Mouse (Mus musculus) embryonic facial prominence, embryonic 14.5 days (tissue): Measurements from ENCODE around the gene Kidins220. TPM values are rescaled to one million over a fixed set of nuclear protein-coding genes. Genes with fewer than 3 reads are reported as not detected.

Source experiments
- ATAC-seq: fragments of 200-750 bp; cut with Nextera tagmentation; 2 replicates; pipeline ENCODE4 v1.8.0; 2017; ENCODE audit warnings: low read depth, moderate number of reproducible peaks, moderate TSS enrichment
- DNase-seq: peaks from one replicate; pipeline ENCODE4 v3.0.0-alpha.2; 2015; ENCODE audit warnings: low spot score
- H3K27ac ChIP-seq: fragments of 300-500 bp; sonication (generic); replicated peaks from 2 replicates; pipeline ENCODE4 v1.5.1; 2014; ENCODE audit warnings: low read depth, mild to moderate bottlenecking, low read length, moderate library complexity
- H3K27me3 ChIP-seq: fragments of 300-500 bp; sonication (generic); replicated peaks from 2 replicates; pipeline ENCODE4 v1.6.1; 2014; ENCODE audit warnings: low read length; ENCODE audit not compliant: control insufficient read depth, insufficient read depth
- H3K36me3 ChIP-seq: fragments of 300-500 bp; sonication (generic); 2 replicates; pipeline ENCODE4 v1.6.1; 2014; ENCODE audit warnings: low read length, mixed read lengths; ENCODE audit not compliant: control insufficient read depth, insufficient read depth
- H3K4me1 ChIP-seq: fragments of 300-500 bp; sonication (generic); 2 replicates; pipeline ENCODE4 v1.6.1; 2014; ENCODE audit warnings: antibody characterized with exemption, low read length; ENCODE audit not compliant: control insufficient read depth, insufficient read depth
- H3K4me2 ChIP-seq: fragments of 300-500 bp; sonication (generic); 2 replicates; pipeline ENCODE4 v1.6.1; 2014; ENCODE audit warnings: low read depth, mild to moderate bottlenecking, low read length, moderate library complexity, mixed read lengths
- H3K4me3 ChIP-seq: fragments of 300-500 bp; sonication (generic); 2 replicates; pipeline ENCODE4 v1.5.1; 2014; ENCODE audit warnings: low read depth, mild to moderate bottlenecking, low read length
- H3K9ac ChIP-seq: fragments of 300-500 bp; sonication (generic); 2 replicates; pipeline ENCODE4 v1.6.1; 2014; ENCODE audit warnings: low read depth, mild to moderate bottlenecking, low read length, moderate library complexity, mixed read lengths
- H3K9me3 ChIP-seq: fragments of 300-500 bp; sonication (generic); 2 replicates; pipeline ENCODE4 v1.6.1; 2016; ENCODE audit warnings: low read length; ENCODE audit not compliant: control insufficient read depth
- WGBS: fragments of 180-500 bp; shearing (Covaris S2); extraction: QIAGEN DNeasy Blood & Tissue Kit; methylation state at CpG from one replicate; pipeline ENCODE4 v1.1.7; 2014; 5-methylcytosine and 5-hydroxymethylcytosine counted together
- polyA plus RNA-seq: library from polyadenylated mRNA; unstranded; fragments of >200 nt; fragmentation: Nextera tagmentation; extraction: Ambion mirVana; gene quantifications from 2 replicates; pipeline ENCODE4 v1.2.1, GENCODE M21; 2014

Kidins220 gene
- polyA plus RNA-seq, 1 experiment from 2014 or later: 38.4 TPM

DNA sequence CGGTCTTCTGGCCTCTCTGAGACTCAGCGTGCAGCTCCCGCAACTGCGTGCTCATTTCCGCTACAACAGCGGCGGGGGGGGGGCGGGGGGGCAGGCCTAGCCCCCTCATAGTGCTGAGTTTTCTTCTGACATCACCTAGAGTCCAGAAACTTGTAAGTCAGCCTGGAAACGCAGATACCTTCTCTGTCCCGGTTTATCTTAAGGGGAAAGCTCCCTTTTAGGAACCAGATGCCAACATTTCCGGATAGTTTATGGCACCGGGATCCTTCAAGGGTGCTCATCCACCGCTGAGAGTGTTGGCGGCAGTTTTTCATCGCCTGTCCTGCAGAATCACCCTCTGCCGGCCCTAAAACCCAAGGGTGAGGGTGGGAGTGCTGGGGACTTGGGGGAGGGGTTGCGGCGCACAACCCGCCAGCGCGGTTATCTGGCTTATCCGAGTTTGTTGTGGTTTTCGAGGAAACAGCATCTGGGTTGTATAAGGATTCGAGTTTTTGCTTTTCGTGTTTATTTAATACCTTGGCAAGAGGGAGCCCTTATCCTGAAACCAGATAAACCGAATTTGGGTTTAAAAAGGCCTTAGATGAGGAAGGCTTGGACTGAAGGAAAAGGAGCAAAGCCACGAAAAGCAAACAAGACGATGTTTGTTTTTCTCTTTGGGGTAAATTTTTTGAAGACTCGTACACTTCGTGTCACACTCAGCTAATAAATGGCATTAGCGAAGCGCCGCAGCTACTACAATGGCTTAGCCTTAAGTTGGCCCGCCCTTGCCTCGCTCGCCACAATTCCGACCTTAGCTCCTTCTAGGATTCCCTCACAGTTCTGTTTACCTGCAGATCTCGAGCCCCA, 125.1 kb downstream of the Kidins220 start:
- H3K9me3 ChIP-seq: no peaks in the 10 kb centered on the region
- peak; percentile 82 for DNase-seq
- H3K27ac ChIP-seq: peak overlapping the region; percentile 99
- peak overlapping the region; percentile 96 for H3K4me2 ChIP-seq
- no peaks in the 10 kb centered on the region for H3K27me3 ChIP-seq
- peak overlapping the region; percentile 85 for H3K4me3 ChIP-seq
- WGBS: under 1% methylated on average over 32 of the region's 38 CpGs
- peak overlapping the region; percentile 77 for H3K9ac ChIP-seq
- H3K36me3 ChIP-seq: no peaks in the 10 kb centered on the region
- H3K4me1 ChIP-seq: peaks cover 22% of the 10 kb centered on the region
- no peak for ATAC-seq

DNA sequence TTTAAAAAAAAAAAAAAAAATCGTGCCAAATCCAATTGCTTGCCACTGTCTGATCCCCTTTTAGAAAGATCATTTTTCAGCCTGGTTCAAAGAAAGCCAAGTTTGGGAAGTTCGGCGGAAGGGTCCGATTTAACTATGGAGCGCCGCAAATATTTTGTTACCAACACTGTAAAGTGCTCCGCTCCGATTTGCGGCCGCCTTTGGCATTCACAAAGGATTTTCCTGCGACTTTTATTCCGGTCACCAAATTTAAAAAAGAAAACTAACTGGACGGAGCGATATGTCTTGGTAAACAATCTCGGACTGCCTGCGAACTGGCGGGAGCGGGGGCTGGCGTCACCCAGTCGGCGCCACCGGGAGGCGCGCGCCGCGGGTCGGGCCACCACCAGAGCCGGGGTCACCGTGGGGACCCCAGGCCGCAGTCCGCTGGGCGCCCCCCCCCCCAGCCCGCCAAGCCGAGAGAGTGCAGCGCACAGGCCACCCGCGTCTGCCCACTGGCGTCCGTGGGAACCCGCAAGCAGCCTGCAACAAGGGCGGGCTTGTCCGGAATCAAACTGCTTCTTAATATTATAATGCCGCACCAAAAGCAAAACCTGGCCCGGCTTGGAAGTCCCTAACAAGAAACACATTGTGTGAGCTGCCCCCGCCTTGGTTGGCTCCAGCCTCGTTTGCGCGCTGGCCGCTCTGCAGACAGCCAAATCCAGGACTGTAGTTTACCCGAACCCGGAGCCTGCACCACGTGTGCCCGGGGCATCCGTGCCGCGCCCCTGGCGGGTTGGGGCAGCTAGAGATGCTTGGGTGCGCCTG, 125.9 kb downstream of the Kidins220 start:
- under 1% methylated on average over 56 of the region's 59 CpGs for WGBS
- ATAC-seq: no peak
- H3K36me3 ChIP-seq: no peaks in the 10 kb centered on the region

DNA sequence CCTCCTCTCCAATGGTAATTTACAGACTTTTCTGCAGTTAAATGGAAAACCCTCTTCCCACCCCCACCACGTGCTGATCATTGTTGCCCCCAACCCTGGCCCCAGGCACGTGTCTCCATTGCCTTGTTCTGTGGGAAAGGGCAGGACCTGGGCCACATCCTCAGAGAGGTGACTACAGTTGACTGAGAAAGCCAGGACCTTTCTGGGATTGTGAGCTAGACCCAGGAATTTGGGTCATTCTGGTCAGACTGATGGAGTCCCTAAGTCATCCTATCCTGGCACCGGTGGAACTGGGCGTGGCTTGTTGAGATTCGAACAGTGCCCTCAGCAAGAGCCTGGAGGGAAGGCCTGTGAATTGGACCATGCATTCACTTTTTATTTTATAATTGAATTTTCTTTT, 126.7 kb downstream of the Kidins220 start:
- Histone ChIP-seq H3K4me1 (peaks cover 22% of the 10 kb centered on the region), H3K9ac (no peak overlapping the region), H3K27ac (peak overlapping the region; percentile 99), H3K9me3 (no peaks in the 10 kb centered on the region), H3K36me3 (no peaks in the 10 kb centered on the region), H3K4me2 (peak overlapping the region; percentile 96), H3K4me3 (peak overlapping the region; percentile 85), H3K27me3 (no peaks in the 10 kb centered on the region)
- 12% methylated on average over 5 of the region's 5 CpGs for WGBS
- ATAC-seq (no peak), DNase-seq (peak; percentile 39)

More for the DNA sequence above, 125.9 kb downstream of the Kidins220 start:
- H3K4me3 ChIP-seq: peak overlapping the region; percentile 85
- peak overlapping the region; percentile 99 for H3K27ac ChIP-seq
- no peaks in the 10 kb centered on the region for H3K9me3 ChIP-seq
- DNase-seq: peak; percentile 93
- peak overlapping the region; percentile 96 for H3K4me2 ChIP-seq
- H3K27me3 ChIP-seq: no peaks in the 10 kb centered on the region
- H3K9ac ChIP-seq: peak overlapping the region; percentile 77
- peaks cover 22% of the 10 kb centered on the region for H3K4me1 ChIP-seq

DNA sequence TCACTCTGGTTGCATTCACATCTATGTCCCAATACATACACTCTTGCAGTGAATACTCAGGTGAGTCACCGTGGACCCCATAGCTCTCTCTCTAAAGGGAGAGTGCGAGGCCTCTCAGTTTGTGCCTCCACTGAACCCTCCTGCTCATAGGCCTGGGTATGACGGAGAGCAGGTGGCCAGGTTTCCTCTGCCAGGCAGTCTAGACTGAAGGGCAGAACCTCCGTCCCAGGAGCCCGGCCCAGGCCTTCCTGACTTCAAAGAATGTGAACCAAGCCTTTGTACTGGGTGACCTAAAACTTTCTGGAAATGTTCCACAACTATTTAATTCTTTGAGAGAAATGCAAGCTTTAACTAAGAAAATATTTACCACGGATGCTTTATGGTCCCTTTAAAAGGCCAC, 129.2 kb downstream of the Kidins220 start:
- Histone ChIP-seq H3K27ac (no peak overlapping the region), H3K4me1 (peaks cover 11% of the 10 kb centered on the region; the same call in 1 of the 2 replicates), H3K4me3 (no peak overlapping the region), H3K9ac (no peak overlapping the region), H3K9me3 (no peaks in the 10 kb centered on the region), H3K36me3 (no peaks in the 10 kb centered on the region), H3K4me2 (no peak overlapping the region), H3K27me3 (no peaks in the 10 kb centered on the region)
- DNase-seq (no peak), ATAC-seq (no peak)
- 62% methylated on average over 6 of the region's 6 CpGs for WGBS

DNA sequence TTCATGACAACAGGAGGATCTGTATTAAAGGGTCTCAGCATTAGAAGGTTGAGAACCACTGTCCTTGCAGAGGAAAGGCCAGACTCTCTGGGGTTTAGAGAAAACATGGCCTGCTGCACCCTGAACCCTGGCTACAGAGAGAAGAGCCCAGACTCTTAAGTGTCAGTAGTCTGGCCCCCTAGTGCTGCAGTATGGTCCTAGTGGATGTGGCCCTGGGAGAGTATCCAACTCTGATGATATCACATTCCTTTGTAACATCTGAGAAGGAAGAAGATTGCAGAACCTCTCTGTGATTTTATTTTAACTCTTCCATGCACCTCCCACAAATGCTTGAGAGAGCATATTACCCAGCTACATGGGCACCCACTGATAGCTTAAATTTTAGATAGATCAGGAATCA, 129.8 kb downstream of the Kidins220 start:
- Histone ChIP-seq H3K27me3 (no peaks in the 10 kb centered on the region), H3K9me3 (no peaks in the 10 kb centered on the region), H3K36me3 (no peaks in the 10 kb centered on the region), H3K9ac (no peak overlapping the region), H3K4me2 (no peak overlapping the region), H3K27ac (no peak overlapping the region), H3K4me1 (peaks cover 11% of the 10 kb centered on the region; the same call in 1 of the 2 replicates), H3K4me3 (no peak overlapping the region)
- ATAC-seq: no peak
- DNase-seq: no peak

DNA sequence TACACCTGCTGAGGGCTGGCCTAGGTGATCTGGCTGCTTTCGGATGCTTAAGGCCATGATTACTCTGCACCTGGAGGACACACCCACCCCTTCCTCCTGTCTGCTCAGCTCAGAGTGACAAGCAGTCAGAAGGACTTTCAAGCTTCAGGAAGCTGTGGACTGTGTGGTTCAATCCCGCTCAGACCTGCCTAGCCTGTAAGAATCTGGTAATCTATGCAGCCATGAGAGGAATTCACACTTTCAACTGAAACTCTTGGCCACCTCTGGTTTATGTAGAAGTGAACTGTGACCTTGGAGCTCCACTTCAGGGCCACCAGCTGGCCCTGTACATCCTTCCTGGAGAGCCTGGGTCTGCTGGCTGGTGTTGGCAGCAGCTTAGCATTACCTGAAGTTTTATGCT, 134.1 kb downstream of the Kidins220 start:
- Histone ChIP-seq H3K36me3 (no peaks in the 10 kb centered on the region), H3K4me1 (no peaks in the 10 kb centered on the region), H3K9me3 (no peaks in the 10 kb centered on the region), H3K27me3 (no peaks in the 10 kb centered on the region), H3K9ac (no peak overlapping the region), H3K4me3 (no peak overlapping the region), H3K27ac (no peak overlapping the region), H3K4me2 (no peak overlapping the region)
- WGBS: 65% methylated on average over 2 of the region's 2 CpGs
- no peak for ATAC-seq
- DNase-seq: no peak

DNA sequence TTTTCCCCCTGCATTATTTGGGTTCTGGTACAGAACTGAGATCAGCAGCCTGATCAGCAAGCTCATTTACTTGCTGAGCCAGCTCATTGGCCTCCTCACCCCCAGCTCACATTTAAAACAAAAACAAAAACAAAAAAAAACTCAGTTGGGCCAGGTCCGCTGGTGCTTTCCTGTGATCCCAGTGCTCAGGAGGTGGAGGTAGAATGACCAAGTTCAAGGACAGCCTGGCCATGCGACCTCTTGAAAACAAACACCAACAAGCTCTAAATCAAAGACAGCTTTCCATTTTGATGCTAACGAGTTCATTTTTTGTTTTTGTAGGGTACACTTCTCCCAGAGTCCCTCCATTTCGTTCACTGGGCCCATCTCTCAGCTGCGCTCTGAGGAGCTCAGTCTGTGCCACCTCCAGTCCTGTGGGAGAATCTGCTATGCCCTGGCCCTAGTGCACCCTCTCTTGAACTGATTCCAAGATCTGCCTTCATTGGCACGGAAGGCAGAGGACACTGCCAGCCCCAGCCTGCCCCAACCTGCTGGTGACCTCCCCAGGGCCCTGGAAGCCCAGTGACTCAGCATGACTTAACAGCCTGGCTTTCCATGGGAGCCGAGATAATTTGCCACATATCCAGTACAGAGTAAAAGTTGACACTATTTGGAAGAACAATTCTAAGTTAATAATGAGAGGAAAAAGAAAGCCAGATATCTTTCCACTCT, 135.4 kb downstream of the Kidins220 start:
- H3K9me3 ChIP-seq: 0 out of 2 replicates have a peak, but pooled peaks cover 5% of the 10 kb centered on the region
- ATAC-seq (no peak), DNase-seq (no peak)
- no peaks in the 10 kb centered on the region for H3K36me3 ChIP-seq
- no peaks in the 10 kb centered on the region for H3K27me3 ChIP-seq
- no peaks in the 10 kb centered on the region for H3K4me1 ChIP-seq
- WGBS: 63% methylated on average over 7 of the region's 7 CpGs
- no peak overlapping the region for H3K27ac ChIP-seq
- H3K4me2 ChIP-seq: no peak overlapping the region
- H3K4me3 ChIP-seq: no peak overlapping the region
- H3K9ac ChIP-seq: no peak overlapping the region

- DNase-seq (no peak), ATAC-seq (no peak)
- 0 out of 2 replicates have a peak, but pooled peaks cover 5% of the 10 kb centered on the region for H3K9me3 ChIP-seq
- H3K4me1 ChIP-seq: no peaks in the 10 kb centered on the region
- H3K4me2 ChIP-seq: no peak overlapping the region
- H3K4me3 ChIP-seq: no peak overlapping the region
- H3K36me3 ChIP-seq: no peaks in the 10 kb centered on the region
- no peak overlapping the region for H3K9ac ChIP-seq
- 87% methylated on average over 7 of the region's 7 CpGs for WGBS
- no peak overlapping the region for H3K27ac ChIP-seq
- H3K27me3 ChIP-seq: no peaks in the 10 kb centered on the region
Measured at GRCm38 (mm10) chr12:25110682-25111078, 136.0 kb downstream of the Kidins220 start.
